ENCODE assay signal across 8 mouse cellular contexts in the genomic region with DNA sequence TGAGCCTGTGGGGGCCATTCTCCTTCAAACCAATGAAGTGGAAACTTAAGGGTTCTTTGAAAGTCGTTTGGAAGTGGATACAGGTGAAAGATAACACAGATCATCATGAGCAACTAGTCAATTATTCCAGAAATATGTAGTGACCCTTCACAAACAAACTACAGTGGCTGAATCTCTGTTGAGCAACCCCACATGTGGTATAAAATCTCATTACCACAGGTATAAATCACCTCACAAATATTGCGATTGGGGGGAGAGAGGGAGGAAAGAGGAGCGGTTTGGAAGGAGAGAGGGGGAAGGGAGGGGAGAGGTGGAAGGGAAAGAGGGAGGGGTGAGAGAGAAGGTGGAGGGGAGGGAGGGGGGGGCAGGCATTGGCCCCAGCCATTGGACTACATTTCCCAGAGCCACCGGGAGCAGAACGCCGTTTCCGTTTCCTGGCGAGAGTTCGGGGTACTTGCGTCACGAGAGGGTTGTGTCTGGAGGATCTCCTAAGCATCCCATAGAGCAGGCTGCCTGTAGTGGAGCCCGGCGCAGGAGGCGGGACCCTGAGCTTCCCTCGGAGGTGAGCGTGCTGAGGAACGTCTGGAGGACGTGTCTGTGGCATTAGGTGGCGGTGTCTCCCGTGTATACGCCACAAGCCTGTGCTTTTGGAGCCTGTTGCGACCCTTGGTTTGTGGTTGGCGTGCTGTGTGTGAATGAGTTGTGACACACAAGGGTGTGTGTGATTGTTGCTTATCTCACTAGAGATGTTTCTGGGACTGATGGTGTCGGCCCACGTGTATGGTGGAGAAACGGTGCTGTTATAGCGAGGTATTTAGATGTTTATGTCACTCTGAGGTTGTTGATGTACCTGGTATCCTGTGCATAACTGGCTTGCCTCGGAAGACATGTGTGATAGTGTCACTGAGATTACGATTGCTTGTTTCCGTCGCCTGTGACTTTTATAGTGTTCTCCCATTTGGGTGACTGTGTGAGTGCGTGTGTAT. TPM values are rescaled to one million over a fixed set of nuclear protein-coding genes. Genes with fewer than 3 reads are reported as not detected.
DNase-seq lines count a peak whose midpoint lies in the region; ATAC-seq lines count a peak whose summit lies in the region.

A gene (plus strand): TSS at position 448 of the 986 bp plus-strand sequence.

- peak within 1 kb of the TSS; percentile 50 for H3K4me3 ChIP-seq in hindbrain, embryonic 11.5 days (ENCODE audit: low read depth, low read length)

- ATAC-seq in hindbrain, embryonic 11.5 days (ENCODE audit: low FRiP score) = peak; percentile 97

- H3K27ac ChIP-seq in hindbrain, embryonic 11.5 days (ENCODE audit: low read depth, low read length) = 0 out of 2 replicates have a peak within 1 kb of the TSS, but pooled peaks have one; percentile 37

- no peaks in the 10 kb centered on the region for H3K27me3 ChIP-seq in hindbrain, embryonic 11.5 days (ENCODE audit: control insufficient read depth, insufficient read depth, low read length)

- no peaks in the 10 kb centered on the region; the same call in 1 of the 2 replicates for H3K4me1 ChIP-seq in hindbrain, embryonic 11.5 days (replicated peaks; ENCODE audit: control insufficient read depth, insufficient read depth, low read length)

- DNase-seq in MEL-GATA-1-ER (ENCODE audit: extremely low read depth, low read depth) = peak; percentile 90
- peak; percentile 92 for DNase-seq in cerebellum, adult 8-10 months
- DNase-seq in frontal cortex, adult 2 months (ENCODE audit: extremely low spot score in 1 of 2, low spot score in 1 of 2) = peak; percentile 85 to 95
- DNase-seq in hindbrain, embryonic 11.5 days (ENCODE audit: low spot score) = peak; percentile 86
- DNase-seq in layer of hippocampus, postnatal 10 days (ENCODE audit: low spot score in 2 of 2) = peak; percentile 86 to 88
- DNase-seq in lung, postnatal 10 days = peak; percentile 94
- DNase-seq in ovary, postnatal 36 days (ENCODE audit: low spot score) = peak; percentile 83
- peak; percentile 85 for DNase-seq in thymus, postnatal 25 days

- H3K4me2 ChIP-seq in hindbrain, embryonic 11.5 days (replicated peaks; ENCODE audit: low read depth, low read length) = peak within 1 kb of the TSS; percentile 54

- 9% methylated on average over 31 of the region's 32 CpGs for WGBS in hindbrain, embryonic 11.5 days

- H3K9ac ChIP-seq in hindbrain, embryonic 11.5 days (ENCODE audit: low read depth, low read length) = peak within 1 kb of the TSS; percentile 60

- H3K9me3 ChIP-seq in hindbrain, embryonic 11.5 days (ENCODE audit: control insufficient read depth, low read length) = no peaks in the 10 kb centered on the region

- H3K36me3 ChIP-seq in hindbrain, embryonic 11.5 days (ENCODE audit: control insufficient read depth, insufficient read depth, low read length) = no peaks in the 10 kb centered on the region

RNA-seq across cellular contexts. Expression of the gene that starts here (rescaled TPM):
- polyA plus RNA-seq in frontal cortex, adult 2 months (2012; rRNA removed) = 14.8 and 15.8 TPM in 2 replicates
- 11.7 and 13.5 TPM in 2 replicates for polyA plus RNA-seq in hindbrain, embryonic 11.5 days (2014; fragmentation: Nextera tagmentation; extraction: Ambion mirVana)
- total RNA-seq in layer of hippocampus, postnatal 10 days (2021) = 10 to 100 TPM; 14.0 to 14.4 TPM

Comparison
In these comparisons a context has a peak if more than half of its experiments do, and no peak if none do; other contexts are left out.
1. Peak in every context shown above with its lines: DNase-seq, ATAC-seq, H3K4me3 ChIP-seq and H3K27ac ChIP-seq.